Mouse (Mus musculus) hindlimb bud, embryonic 11.5 days (tissue): ENCODE measurements around the gene Lmod3.
A peak's percentile ranks its signal among the peaks of the same experiment; 100 is the strongest.

Experiments
- DNase-seq: peaks from one replicate; pipeline ENCODE4 v3.0.0-alpha.2; 2012; ENCODE audit warnings: low read depth, low spot score; ENCODE audit errors: extremely low spot score

The Lmod3 gene

GRCm38 (mm10) chr6:97252711-97253221 is at the start of gene Lmod3:
Lmod3 (minus strand) TSS chr6:97252759.
- no peak for DNase-seq

GRCm38 (mm10) chr6:97302303-97302702 is 49.7 kb upstream of the Lmod3 start:
- DNase-seq, result no peak

DNA sequence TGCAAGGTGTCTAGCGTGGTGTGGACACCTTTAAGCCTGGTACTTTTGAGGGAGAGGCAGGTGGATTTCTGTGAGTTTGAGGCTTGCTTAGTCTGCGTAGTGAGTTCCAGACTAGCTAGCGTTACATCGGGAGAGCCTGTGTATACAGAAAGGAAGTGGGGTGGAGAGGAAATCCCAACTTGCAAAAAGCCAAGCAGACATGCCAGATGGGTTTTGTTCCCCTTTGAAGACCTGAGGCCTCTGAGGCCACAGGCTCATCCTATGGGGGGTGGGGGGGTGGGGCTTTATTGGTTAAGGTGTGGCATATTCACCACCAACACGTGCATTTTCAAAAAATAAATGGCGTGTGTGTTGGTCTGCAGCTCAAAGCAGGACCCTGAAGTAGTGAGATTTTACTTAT is 48.1 kb upstream of the Lmod3 start:
- DNase-seq, result no peak

DNA sequence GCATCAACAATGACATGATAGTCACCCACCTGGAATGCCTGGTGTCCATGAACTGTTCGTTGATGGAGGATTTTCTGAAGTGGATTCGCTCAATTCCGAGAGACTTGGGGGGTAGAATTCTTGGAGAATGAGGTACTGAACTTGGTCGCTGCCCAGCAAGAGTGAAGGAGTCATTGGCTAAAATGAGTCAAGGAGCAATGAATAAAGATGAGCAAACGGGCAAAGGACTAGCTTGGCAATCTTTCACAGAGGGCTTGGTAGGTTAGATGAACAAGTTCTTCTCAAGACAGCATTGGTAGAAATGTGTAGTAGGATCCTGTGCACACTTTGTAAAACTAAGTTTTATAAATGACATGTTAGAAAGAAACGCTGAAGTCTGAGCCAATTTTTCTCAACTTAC is 47.6 kb upstream of the Lmod3 start:
- DNase-seq, result no peak

DNA sequence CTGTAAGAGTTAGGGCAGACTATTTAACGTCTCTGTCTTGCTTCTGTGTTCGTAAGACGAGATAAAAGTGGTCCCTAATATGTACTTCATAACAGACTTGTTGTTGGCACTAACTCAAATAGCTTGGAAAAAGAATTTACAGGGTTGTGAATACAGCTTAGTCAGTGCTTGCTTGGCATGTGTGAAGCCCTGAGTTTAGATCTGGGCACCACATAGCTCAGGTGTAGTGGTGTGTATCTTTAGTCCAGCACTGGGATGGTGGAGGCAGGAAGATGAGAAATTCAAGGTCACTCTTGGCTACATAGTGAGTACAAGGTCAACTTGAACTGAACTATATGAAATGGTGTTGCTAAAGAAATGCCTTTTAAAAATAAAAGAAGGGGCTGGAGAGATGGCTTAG is 44.6 kb upstream of the Lmod3 start:
- DNase-seq, result no peak

DNA sequence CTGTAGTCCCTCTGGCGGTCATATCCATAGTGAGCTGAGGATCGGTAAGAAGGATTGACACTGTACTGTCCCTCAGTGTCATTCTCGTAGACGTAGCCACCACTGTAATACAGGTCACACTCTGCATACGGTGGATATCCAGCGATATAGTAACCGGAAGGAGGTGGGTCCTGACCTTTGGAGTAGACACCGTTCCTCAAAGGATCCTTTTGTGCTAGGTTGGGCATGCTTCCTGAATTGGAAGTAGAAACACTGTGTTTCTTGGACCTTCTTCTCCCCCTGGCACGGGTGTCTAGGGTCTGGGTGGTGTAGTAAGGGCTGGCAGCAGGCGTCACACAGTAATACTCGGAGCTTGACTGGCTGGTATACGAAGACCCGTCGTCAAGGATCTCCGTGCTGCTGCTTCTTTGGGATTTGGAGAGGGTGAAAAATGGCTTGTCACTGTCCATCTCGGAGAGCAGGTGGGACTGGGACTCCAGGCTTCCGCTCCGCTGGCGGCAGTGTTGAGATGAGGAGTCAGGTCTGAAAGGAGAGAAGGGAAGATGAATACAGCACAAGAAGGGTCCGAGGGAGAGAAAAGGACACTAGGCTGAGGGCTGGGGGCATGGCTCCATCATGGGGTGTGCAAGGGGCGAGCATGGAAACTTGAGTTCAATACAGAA is 43.4 kb upstream of the Lmod3 start:
- no peak for DNase-seq

DNA sequence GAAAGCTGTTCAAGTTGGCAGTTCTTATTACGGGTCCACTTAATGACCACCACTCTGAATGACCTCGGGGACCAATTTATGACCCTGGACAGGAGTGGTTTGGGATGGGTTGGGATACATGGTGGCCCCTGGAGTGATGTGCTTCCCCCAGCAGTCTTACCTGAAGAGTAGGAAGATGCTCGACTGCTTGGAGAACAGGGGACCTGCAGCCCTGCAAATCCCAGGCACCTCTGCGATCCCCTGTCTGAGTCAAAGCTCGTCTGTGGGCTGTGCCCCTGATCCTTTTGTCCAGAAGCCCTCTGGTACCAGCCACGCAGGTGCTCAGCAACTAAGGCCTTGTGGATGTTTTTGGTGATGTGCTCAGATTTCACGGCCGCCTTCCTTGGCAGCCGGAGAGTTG is 42.9 kb upstream of the Lmod3 start:
- no peak for DNase-seq

DNA sequence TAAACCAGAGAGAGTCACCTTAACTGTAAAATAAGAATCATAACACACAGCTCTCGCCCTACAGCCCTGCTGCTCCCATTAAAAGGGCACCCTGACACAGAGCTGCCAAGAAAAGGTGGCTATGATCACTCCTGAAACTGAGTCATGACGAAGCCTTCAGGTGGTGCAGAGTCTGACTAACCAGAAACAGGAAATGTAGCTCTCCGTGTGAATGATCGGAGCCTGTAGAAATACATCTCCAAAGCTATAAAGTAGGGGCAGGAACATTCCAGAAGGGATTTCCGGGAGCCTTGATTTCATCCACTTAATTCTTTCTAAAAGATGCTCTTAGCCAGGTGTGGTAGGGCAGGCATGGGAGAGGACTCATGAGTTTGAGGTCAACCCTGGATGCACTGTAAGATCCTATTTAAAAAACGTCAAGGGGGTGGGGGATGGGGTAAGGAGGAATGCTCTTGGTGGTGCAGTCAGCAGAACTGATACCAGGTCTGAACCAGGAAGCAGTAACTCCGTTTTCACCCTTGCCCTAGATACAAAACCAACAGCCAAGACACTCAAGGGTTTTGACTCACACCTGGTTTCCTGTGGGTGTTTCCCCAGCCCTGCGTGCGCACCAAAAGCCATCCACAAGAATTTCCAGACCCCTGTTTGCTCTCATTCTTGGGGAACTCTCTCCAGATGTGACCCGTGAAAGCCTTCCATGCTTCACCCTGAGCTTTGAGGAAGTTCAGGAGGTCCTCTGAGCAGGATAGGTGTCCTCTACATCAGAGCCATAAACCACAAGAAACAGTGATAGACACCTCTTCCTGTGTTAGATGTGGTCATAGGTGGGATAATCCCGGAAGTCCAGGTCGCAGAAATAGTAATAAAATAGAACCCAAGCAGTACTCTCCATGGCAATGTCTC is 41.4 kb upstream of the Lmod3 start:
- no peak for DNase-seq

DNA sequence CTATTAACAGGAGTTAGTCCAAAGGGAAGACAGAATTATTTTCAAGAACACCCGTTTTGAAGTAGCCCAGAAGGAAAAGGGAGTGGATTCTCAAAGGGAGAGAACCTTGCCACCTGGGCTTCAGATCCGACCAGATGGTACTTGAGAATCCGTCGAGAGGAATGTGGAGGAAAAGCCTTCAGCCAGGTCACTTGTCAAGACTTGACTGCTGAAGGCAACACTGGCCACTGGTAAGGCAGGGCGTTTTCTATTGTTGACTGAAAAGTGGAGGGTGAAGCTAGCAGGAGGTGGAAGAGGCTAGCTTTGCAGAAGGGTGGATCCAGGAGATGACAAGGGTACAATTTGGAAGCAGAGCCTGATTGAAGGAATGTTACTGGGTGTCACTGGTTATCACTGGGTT is 40.3 kb upstream of the Lmod3 start:
- DNase-seq, result no peak

- DNase-seq, result no peak
Observed at GRCm38 (mm10) chr6:97292096-97292495, 39.5 kb upstream of the Lmod3 start.

DNA sequence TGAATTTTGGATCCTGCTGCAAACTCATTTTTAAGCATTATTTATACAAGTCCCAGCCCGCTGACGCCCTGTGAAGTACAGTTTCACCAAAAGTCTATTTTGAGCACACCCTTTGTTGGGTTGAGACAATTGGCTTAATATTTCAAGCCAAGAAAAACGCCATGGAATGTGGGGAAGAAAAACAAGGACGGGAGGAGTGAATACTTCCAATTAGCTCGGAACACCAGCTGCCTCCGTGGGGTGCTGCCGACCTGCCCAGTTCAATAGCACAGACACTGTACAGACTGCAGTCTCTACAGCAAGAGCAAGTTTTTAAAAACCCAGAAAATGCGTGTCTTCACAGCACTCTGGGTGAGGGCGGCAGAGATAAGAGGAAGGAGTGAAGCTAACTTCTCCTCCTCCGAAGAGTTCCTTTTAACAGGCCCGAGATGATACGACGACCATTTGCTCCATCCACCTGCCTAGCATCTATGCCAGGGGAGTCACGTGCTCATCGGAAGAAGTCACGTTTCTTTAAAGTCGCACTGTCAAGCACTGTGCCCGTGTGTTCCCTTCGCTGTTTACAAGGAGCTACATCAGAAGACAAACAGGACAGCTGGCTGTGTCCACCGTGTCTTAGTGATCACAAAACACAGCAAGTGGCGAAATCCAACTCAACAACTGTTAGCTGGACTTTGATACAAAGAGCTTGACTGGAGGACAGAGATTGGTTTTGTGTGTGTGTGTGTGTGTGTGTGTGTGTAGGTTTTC is 38.8 kb upstream of the Lmod3 start:
- DNase-seq, result no peak

GRCm38 (mm10) chr6:97290687-97291086 is 38.1 kb upstream of the Lmod3 start:
- DNase-seq, result no peak

DNA sequence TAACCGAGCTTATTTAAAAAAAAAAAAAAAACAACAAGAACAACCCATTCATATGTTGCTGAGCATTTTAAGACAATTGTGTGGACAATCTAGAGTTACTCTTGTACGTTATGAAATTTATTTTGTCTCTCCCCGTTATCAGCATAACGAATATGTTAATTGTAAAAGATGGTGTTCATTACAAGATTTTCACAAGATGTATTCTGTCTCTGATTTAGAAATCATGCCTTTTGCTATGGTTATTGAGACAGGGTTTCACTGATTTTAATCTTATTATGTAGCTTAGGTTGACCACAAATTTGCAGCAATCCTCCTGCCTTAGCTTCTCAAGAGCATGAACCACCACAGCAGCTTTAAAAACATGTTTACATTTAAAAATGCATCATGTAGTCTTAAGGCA is 37.3 kb upstream of the Lmod3 start:
- DNase-seq, result no peak

GRCm38 (mm10) chr6:97289316-97289820 is 36.8 kb upstream of the Lmod3 start:
- no peak for DNase-seq

GRCm38 (mm10) chr6:97288047-97288855 is 35.7 kb upstream of the Lmod3 start:
- no peak for DNase-seq

- DNase-seq, result no peak
Observed at GRCm38 (mm10) chr6:97286332-97286731, 33.8 kb upstream of the Lmod3 start.

- DNase-seq, result no peak
Observed at GRCm38 (mm10) chr6:97283676-97284075, 31.1 kb upstream of the Lmod3 start.

DNA sequence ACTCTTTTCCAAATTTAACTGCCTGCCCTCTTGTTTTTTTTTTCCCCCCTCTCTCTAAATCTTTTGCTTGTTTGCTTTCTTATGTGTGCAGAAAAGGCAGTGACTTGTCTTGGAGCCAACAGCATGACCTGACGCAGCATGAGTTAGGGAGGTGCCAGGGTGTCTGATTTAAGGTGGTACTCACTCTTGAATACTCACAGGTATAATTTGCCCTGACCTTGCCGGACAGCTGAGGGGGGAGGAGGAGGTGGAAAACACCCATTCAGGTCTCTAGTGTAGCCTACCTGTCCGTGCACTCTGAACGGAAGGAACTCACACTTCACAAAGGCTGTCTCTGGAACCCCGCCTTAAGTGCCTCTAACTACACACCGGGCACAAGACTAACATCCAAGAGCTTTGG is 26.3 kb upstream of the Lmod3 start:
- DNase-seq, result no peak

GRCm38 (mm10) chr6:97278014-97278787 is 25.6 kb upstream of the Lmod3 start:
- peak; percentile 75 for DNase-seq
